Comparison of ENCODE assay signal across 7 mouse cellular contexts in the genomic region with DNA sequence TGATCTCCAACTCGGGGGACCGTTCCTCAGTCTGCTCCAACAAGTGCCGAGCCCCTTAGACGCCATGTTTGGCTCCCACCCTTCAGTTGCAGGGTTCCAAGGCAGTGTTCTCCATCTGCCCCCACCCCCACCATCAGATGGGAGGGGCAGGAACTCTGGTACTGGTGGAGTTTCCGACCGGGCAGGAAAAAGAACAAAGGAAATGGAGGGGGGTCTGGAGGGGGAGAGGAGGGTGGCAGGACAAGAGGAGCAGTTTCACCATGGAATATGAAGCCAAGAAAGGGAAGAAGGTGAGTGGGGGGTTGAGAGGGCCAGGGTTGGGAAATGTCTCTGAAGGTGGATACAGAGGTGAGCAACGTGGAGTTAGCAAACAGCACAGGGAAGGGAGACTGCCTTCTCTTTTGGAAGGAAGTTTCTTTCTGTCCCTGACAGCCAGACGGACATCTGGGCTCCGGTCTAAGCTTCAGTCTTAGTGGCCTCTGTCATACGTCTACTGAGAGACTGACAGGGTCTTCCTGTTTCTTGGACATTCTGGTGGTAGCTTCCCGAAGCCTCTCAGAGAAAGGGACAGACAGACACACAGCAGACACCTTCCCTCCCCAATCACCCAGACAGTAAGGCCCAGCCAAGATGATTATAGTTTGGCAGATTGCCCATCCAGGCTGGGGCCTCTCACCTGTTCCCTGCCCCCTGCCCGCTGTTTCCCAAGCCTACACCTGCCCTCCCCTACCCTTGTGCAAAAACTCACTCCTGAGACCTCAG. TPM values are rescaled to one million over a fixed set of nuclear protein-coding genes. Genes with fewer than 3 reads are reported as not detected.
DNase-seq lines count a peak whose midpoint lies in the region; ATAC-seq and TF ChIP-seq lines count a peak whose summit lies in the region.

A gene (plus strand): TSS at position 209 of the 762 bp plus-strand sequence.

- no peaks in the 10 kb centered on the region for H3K9me3 ChIP-seq in embryonic facial prominence, embryonic 12.5 days
- no peaks in the 10 kb centered on the region for H3K9me3 ChIP-seq in lung, embryonic 14.5 days (ENCODE audit: low read depth, low read length)
- H3K9me3 ChIP-seq in midbrain, embryonic 10.5 days (replicated peaks) = no peaks in the 10 kb centered on the region

- H3K4me3 ChIP-seq in embryonic facial prominence, embryonic 12.5 days = no peak within 1 kb of the TSS
- H3K4me3 ChIP-seq in lung, embryonic 14.5 days (ENCODE audit: low read depth, low read length) = peak within 1 kb of the TSS; percentile 14; the same call in 1 of the 2 replicates
- no peak within 1 kb of the TSS for H3K4me3 ChIP-seq in midbrain, embryonic 10.5 days

- no peak within 1 kb of the TSS for H3K4me2 ChIP-seq in embryonic facial prominence, embryonic 12.5 days (replicated peaks)
- H3K4me2 ChIP-seq in lung, embryonic 14.5 days = peak within 1 kb of the TSS; percentile 36

- no peaks in the 10 kb centered on the region for H3K36me3 ChIP-seq in embryonic facial prominence, embryonic 12.5 days
- no peaks in the 10 kb centered on the region for H3K36me3 ChIP-seq in lung, embryonic 14.5 days (ENCODE audit: insufficient read depth)
- no peaks in the 10 kb centered on the region for H3K36me3 ChIP-seq in midbrain, embryonic 10.5 days

- no peaks in the 10 kb centered on the region for H3K4me1 ChIP-seq in embryonic facial prominence, embryonic 12.5 days
- H3K4me1 ChIP-seq in lung, embryonic 14.5 days (ENCODE audit: insufficient read depth) = no peaks in the 10 kb centered on the region
- peaks cover 6% of the 10 kb centered on the region for H3K4me1 ChIP-seq in midbrain, embryonic 10.5 days

- TF ChIP-seq CTCF in lung, embryonic 14.5 days (IDR thresholded peaks at IDR 0.05; ENCODE audit: low read depth) = no peak

- peaks cover 50% of the 10 kb centered on the region for H3K27me3 ChIP-seq in embryonic facial prominence, embryonic 12.5 days
- H3K27me3 ChIP-seq in lung, embryonic 14.5 days (ENCODE audit: insufficient read depth, low read length) = peaks cover 21% of the 10 kb centered on the region
- peaks cover 50% of the 10 kb centered on the region for H3K27me3 ChIP-seq in midbrain, embryonic 10.5 days (ENCODE audit: low read depth, poor library complexity, severe bottlenecking)

- ATAC-seq in embryonic facial prominence, embryonic 12.5 days (ENCODE audit: insufficient number of reproducible peaks, insufficient read depth, low FRiP score, low TSS enrichment) = no peak
- ATAC-seq in lung, embryonic 14.5 days (ENCODE audit: insufficient read depth) = peak; percentile 41; the same call in 1 of the 2 replicates

- WGBS in embryonic facial prominence, embryonic 12.5 days = 47% methylated on average over 12 of the region's 12 CpGs
- 32% methylated on average over 12 of the region's 12 CpGs for WGBS in lung, embryonic 14.5 days
- WGBS in midbrain, embryonic 10.5 days = 61% methylated on average over 12 of the region's 12 CpGs

- DNase-seq in adrenal gland, postnatal 10 days = peak; percentile 46
- DNase-seq in kidney, adult 11 months = peak; percentile 41
- peak; percentile 38 for DNase-seq in lung, embryonic 14.5 days
- no peak for DNase-seq in midbrain, embryonic 10.5 days (ENCODE audit: low spot score)
- DNase-seq in urinary bladder, postnatal 4 days (ENCODE audit: low spot score in 2 of 2) = no peak
- no peak for DNase-seq in cerebellum, adult 11 months

- no peak within 1 kb of the TSS for H3K9ac ChIP-seq in embryonic facial prominence, embryonic 12.5 days
- no peak within 1 kb of the TSS for H3K9ac ChIP-seq in lung, embryonic 14.5 days

- H3K27ac ChIP-seq in embryonic facial prominence, embryonic 12.5 days = 0 out of 2 replicates have a peak within 1 kb of the TSS, but pooled peaks have one; percentile 41
- peak within 1 kb of the TSS; percentile 3; the same call in 1 of the 2 replicates for H3K27ac ChIP-seq in lung, embryonic 14.5 days (ENCODE audit: low read depth)
- no peak within 1 kb of the TSS for H3K27ac ChIP-seq in midbrain, embryonic 10.5 days (replicated peaks)

RNA-seq across cellular contexts. Expression of the gene that starts here (rescaled TPM):
- 10 to 100 TPM; 15.8 to 23.7 TPM for total RNA-seq in adrenal gland, postnatal 10 days (2021)
- polyA plus RNA-seq in embryonic facial prominence, embryonic 12.5 days (2016; fragmentation: Nextera tagmentation; extraction: Ambion mirVana) = 2.6 and 4.3 TPM in 2 replicates
- polyA plus RNA-seq in lung, embryonic 14.5 days (2014; fragmentation: Nextera tagmentation; extraction: Ambion mirVana) = 5.7 and 6.0 TPM in 2 replicates
- 1.1 and 1.2 TPM in 2 replicates for polyA plus RNA-seq in midbrain, embryonic 10.5 days (2016; fragmentation: Nextera tagmentation; extraction: Ambion mirVana)

Comparison
In these comparisons a context has a peak if more than half of its experiments do, and no peak if none do; other contexts are left out.
1. DNase-seq: peak in adrenal gland, postnatal 10 days (single experiment), kidney, adult 11 months (single experiment) and lung, embryonic 14.5 days (single experiment); none in midbrain, embryonic 10.5 days (single experiment), urinary bladder, postnatal 4 days (0 of 2) and cerebellum, adult 11 months (single experiment).